Mouse (Mus musculus): Measurements from ENCODE around the gene Zfp366. TPM values are rescaled to one million over a fixed set of nuclear protein-coding genes. Genes with fewer than 3 reads are reported as not detected.

Zfp366 gene
- polyA plus RNA-seq, 1 experiment from 2014 or later = 0.53 TPM

DNA sequence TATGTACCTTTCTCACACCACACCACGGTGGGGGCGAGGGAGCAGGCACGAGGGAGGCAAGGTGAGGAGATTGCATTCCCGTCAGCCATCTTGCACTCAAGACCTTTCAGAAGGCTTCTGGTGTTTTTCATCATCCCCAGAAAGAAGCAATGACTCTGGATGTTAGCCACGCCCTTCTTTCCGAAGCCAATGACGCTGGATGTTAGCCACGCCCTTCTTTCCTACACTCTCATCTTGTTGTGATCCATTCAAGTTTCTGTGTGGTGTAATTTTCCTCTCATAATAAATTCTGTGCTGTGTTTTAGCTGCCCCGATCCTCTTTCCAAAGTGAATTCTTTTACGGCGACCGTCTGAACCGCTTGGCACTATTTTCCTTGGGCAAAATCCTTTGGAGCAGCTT lies 109.6 kb downstream of the Zfp366 start:
- no peak overlapping the region for H3K4me2 ChIP-seq (ENCODE audit: low read depth, severe bottlenecking)
- H3K4me1 ChIP-seq (ENCODE audit: control insufficient read depth, insufficient read depth, low read length) = 0 out of 2 replicates have a peak, but pooled peaks cover 3% of the 10 kb centered on the region
- ATAC-seq (ENCODE audit: insufficient number of reproducible peaks, low FRiP score, low TSS enrichment, low read depth) = no peak
- H3K4me3 ChIP-seq (ENCODE audit: low read depth, low read length) = no peak overlapping the region
- no peaks in the 10 kb centered on the region for H3K27me3 ChIP-seq (ENCODE audit: control insufficient read depth, insufficient read depth, low read length)
- H3K9me3 ChIP-seq (ENCODE audit: control insufficient read depth, low read length) = no peaks in the 10 kb centered on the region
- no peaks in the 10 kb centered on the region for H3K36me3 ChIP-seq (ENCODE audit: control insufficient read depth, insufficient read depth, low read length)
- H3K9ac ChIP-seq (ENCODE audit: low read length) = no peak overlapping the region
- no peak overlapping the region for H3K27ac ChIP-seq (replicated peaks; ENCODE audit: low read depth, low read length)
- WGBS = 95% methylated on average over 13 of the region's 13 CpGs
- DNase-seq (ENCODE audit: low spot score) = no peak

DNA sequence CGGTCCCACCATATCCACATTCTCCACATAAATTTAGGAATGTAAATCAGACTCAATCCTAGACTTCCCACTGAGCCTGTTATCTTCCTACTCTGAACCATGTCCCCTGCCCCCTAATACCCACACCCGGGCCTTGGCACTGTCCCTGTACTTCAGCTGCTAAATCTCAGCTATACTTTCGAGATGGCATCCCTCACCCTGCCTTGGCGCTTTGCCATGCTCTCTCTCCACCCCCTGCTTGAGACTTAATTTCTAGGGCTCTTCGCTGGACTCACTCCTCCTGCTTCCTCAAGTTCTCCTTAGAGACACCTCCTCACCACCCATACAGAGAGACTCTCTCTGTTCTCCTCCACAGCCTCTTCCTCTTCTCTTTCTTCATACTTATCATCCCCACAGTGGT lies 115.3 kb downstream of the Zfp366 start:
- Histone ChIP-seq H3K9me3 (ENCODE audit: control insufficient read depth, low read length) (no peaks in the 10 kb centered on the region), H3K9ac (ENCODE audit: low read length) (no peak overlapping the region), H3K27ac (replicated peaks; ENCODE audit: low read depth, low read length) (no peak overlapping the region), H3K36me3 (ENCODE audit: control insufficient read depth, insufficient read depth, low read length) (no peaks in the 10 kb centered on the region), H3K4me2 (ENCODE audit: low read depth, severe bottlenecking) (no peak overlapping the region), H3K27me3 (ENCODE audit: control insufficient read depth, insufficient read depth, low read length) (no peaks in the 10 kb centered on the region), H3K4me3 (ENCODE audit: low read depth, low read length) (no peak overlapping the region), H3K4me1 (ENCODE audit: control insufficient read depth, insufficient read depth, low read length) (0 out of 2 replicates have a peak, but pooled peaks cover 3% of the 10 kb centered on the region)
- DNase-seq (ENCODE audit: low spot score) (no peak), ATAC-seq (ENCODE audit: insufficient number of reproducible peaks, low FRiP score, low TSS enrichment, low read depth) (no peak)
- 94% methylated on average over 5 of the region's 5 CpGs for WGBS

Other genes starting within 250 kb of the Zfp366 start
- gene 1700024P04Rik, start 200.3 kb upstream of the Zfp366 start, polyA plus RNA-seq (2014; fragmentation: Nextera tagmentation; extraction: Ambion mirVana) = not detected in 2 replicates
- gene Ptcd2, start 159.9 kb downstream of the Zfp366 start, polyA plus RNA-seq (2014; fragmentation: Nextera tagmentation; extraction: Ambion mirVana) = 57.1 and 58.7 TPM in 2 replicates
- gene Mrps27, start 160.0 kb downstream of the Zfp366 start, polyA plus RNA-seq (2014; fragmentation: Nextera tagmentation; extraction: Ambion mirVana) = 71.5 and 76.4 TPM in 2 replicates

Data from limb, embryonic 11.5 days (tissue).